Mouse (Mus musculus) kidney, adult 9 months (tissue): Measurements from ENCODE around the gene Clec16a.

Experiments
- DNase-seq: peaks from one replicate; pipeline ENCODE4 v3.0.0; 2022

The Clec16a gene

DNA sequence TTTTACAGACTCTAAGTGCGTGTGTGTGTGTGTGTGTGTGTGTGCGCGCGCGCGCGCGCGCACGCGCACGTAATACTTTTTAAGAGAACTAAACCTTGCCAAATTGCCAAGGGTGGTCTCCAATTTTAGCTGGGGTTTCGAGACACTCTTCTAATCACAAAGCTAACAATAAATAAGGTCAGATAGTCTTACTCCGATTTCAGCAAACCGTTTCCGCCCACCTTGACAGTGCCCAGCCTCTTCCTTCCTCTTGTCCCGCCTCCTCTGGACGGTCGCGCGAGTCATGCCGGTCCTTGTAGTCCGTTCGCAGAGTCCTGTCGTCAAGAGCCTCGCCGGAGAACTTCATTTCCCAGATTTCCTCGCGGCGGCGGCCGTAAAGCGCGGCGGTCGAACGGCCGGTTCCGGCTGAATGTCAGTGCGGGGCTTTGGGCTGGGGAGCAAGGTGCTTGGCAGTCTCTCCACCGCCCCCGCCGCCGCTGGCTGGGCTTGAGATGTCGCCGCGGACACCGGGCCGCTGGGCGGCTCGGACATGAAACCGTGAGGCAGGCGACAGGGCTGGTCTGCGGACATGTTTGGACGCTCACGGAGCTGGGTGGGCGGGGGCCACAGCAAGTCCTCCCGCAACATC is at the start of gene Clec16a:
Gene Clec16a, plus strand, starts transcription at position 345 of the 628 bp plus-strand sequence.
- DNase-seq, result peak; percentile 98

DNA sequence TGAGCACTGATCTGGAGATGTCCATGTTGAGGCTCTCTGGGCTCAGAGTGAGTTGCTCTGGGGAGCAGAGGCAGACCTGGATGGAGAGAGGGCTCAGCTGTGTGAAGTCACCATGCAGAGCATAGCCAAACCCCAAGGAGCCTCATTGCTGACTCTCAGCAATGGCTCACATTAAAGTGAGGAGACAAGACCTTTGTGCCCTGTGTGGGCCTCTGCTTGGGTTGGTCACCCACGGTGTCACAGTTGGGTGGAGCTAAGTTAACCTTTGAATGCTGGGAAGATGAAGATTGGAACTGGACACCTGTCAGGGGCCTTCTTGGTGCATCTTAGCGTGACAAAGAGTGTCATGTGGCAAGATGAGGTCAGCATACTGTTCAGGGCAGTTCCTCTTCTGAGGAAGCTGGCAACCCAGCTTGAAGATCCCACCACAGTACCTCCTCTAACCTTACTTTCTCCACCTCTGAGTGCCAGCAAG is 49.3 kb upstream of the Clec16a start:
- peak; percentile 90 for DNase-seq

DNA sequence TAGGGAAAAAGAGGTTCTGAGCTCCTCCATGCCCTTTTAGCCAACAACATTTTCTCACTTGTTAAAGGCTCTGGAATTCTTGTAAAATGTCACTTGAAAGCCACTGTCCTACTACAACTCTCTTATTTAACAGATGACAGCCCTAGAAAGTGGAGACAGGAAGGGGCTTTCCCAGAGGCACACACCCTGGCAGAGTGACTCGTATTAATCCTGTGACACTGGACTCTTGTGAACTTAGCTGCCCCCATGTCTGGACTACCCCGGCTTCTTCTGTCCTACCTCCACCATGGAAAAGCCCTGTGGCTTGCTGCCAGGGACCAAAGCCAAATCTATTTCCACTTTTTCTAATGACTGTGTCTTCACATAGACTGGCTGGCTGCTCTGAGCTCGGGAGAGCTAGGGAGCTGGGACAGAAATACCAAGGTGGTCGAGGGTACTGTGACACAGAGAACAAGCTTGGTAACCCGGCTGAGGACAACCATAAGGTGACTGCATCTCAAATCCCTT is 47.0 kb upstream of the Clec16a start:
- peak; percentile 79 for DNase-seq

DNA sequence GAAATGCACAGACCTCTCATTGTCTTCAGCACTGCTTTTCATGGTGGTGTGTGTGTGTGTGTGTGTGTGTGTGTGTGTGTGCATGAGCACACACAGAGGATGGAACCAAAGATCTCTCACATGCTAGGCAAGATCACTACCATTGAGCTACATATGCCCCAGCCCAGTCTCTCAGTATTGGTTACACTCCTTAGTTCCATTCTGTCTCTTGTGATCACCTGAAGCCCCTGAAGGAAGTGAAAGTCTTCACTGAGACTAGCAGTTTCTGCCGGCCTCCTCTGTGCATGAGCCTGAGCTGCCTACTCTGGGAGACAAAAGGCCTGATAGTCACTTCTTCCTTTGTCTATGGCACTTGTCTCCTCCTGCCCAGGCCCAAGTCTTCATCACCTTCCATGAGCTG is 46.0 kb upstream of the Clec16a start:
- no peak for DNase-seq

DNA sequence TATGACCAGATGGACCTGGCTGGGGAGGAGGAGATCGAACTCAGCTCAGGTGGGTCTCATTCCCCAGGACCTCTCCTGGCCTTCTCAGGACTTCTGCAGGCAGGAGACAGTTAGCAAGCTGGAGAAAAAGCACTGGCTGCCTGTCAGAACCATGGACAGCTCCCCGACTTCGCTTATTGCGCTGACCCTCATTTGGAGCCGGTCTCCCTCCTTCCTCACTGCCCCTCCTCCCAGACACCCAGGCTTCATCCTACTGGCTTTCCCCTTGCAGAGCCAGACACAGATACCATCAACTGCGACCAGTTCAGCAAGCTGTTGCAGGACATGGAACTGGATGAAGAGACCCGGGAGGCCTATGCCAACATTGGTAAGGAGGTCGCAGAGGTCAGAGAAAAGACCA is 43.3 kb upstream of the Clec16a start:
- DNase-seq, result no peak

DNA sequence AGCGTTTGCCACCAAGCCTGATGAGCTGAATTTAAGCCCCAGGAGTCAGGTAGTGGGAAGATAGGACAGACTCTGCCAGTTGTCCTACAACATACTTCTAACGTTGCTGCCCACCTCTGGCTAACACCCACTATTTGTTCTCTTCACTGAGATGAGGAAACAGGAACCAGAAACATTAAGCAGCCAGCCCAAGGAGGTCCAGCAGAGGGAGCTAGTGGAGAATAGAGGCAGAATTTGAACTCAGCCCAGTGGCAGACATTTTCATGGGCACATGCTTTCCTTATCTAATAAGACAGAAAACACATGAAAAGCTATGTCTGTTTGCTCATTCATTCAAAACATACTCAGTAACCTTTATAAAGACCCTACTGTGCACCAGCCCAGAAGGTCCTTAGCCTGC is 42.1 kb upstream of the Clec16a start:
- DNase-seq, result no peak

DNA sequence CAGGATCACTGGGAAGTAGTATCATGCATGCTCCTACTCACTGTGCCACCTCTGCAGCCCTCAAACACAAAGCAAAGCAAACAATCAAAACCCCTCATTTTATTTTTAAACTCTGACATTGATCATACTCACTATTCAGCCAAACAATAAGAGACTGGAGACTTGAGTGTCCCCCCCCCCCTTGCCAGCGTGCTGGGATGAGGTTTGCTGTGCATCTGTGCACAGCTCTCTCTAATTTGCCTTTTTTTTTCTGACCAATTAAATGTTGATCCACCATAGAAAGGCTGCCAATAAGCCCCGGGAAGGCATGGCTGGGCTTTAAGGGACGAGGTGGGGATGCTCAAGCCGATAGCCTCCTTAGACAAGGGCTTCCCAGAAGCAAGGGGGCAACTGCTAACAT is 37.7 kb upstream of the Clec16a start:
- DNase-seq, result no peak

DNA sequence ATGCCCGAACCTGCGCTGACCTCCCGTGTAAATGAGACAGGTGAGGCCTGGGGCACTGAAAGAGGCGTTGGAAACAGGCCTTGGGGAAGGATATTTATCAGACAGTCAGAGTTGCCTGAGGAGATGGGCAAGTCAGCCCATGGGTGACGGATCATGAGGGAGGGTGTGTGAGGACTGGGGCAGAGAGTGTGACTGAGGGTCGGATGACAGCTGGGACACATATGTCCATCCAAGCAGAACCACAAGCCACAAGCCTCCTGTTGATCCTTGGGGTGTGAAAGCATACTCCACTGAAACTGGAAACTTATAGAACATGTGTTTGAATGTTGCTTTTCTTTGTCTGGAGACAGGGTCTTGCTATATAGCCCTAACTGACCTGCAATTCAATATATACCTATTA is 36.4 kb upstream of the Clec16a start:
- no peak for DNase-seq

DNA sequence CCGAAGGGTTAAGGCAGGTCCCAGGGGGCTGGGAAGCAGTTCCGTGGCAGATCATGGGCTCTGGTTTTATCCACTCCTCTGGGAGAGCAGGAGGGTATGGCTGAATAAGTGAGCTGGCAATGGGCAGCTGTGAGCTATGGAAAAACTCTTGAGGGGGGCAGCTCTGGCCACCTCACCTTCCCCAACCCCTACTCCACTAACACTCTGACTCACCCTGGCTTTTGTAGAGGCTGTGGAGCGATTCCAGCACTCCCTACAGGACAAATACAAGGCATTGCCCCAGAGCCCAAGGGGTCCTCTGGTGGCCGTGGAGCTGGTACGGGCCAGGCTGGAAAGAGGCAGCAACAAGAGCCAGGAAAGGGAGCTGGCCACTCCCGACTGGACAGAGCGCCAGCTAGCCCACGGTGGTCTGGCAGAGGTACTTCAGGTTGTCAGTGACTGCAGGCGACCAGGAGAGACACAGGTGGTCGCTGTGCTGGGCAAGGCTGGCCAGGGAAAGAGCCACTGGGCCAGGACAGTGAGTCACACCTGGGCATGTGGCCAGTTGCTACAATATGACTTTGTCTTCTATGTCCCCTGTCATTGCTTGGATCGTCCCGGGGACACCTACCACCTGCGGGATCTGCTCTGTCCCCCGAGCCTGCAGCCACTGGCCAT is 34.5 kb upstream of the Clec16a start:
- no peak for DNase-seq

DNA sequence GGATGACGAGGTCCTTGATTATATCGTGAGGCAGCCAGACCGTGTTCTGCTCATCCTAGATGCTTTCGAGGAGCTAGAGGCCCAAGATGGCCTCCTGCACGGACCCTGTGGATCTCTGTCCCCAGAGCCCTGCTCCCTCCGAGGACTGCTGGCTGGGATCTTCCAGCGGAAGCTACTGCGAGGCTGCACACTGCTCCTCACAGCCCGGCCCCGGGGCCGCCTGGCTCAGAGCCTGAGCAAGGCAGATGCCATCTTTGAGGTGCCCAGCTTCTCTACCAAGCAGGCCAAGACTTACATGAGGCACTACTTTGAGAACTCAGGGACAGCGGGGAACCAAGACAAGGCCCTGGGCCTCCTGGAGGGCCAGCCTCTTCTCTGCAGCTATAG is 34.0 kb upstream of the Clec16a start:
- DNase-seq, result no peak

DNA sequence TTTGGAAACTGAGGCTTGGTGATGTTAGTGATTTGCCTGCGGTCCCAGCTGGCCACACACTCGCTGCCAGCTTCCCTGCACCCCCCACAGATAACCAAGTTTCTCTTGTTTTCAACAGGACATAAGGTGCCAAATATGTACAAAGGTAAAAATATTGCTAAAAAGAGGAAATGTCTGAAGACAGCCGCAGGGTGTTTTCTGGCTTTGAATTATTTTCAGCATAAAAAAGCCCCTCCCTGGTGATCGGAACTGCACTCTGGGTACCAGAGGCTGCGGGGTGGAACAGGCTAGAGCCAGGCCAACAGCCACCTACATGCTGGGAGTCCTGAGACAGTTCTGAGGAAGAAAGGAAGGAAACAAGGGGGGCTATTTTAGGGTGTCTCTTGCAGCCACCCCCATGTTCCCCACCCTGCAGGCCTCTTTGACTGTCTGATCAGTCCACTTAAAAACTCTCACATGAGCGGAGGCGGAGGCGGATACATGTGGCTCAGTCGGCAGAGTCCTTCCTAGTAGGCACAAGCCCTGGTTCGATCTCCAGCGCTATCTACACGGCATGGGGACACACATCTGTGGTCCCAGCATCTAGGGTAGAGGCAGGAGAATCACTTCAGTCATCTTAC is 29.1 kb upstream of the Clec16a start:
- no peak for DNase-seq

DNA sequence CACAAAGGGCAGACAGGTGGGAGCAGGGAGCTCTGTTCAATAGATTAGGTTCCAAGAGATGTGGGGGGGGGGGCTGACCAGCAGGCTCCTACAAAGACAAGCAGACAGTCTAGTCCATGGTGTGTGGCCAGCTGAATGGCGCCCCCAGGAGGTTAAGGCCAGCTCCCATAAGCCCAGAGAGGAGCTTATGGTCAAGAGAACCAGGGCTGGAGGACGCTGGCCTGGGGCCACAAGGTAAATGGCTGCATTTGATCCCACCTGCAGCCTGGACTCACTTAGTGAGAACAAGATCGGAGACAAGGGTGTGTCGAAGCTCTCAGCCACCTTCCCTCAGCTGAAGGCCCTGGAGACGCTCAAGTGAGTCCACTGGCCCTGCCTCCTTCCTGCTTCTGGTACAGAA is 27.1 kb upstream of the Clec16a start:
- DNase-seq, result peak; percentile 43

DNA sequence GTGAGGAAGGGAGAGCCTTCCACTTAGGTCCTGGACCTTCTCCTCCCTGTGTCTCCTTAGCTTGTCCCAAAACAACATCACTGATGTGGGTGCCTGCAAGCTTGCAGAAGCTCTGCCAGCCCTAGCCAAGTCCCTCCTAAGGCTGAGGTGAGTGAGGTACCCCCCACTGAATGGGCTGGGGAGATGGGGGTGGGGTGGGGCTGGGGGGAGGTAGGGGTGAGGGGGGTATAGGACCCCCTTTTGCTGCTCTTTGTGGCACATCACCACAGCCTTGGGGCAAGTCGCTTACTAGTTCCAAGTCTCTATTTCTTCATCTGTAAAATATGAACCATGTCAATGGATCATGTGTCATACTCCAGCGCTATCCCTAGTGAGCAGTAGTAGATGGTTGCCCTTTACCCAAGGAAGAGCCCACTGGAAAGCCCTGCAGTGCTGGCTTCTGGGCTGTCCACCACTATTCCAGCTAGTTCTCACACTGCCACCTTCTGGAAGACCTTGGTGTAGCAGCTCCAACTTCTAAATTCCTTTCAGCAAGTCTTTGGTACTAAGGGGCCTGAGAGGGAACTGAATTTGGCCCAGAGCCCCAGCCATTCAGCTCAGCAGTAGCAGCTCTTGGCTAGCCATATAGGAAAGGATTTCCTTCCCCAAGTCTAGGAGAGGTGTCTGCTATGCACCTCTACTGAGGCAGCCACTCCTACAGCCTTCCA is 24.1 kb upstream of the Clec16a start:
- DNase-seq, result peak; percentile 86

DNA sequence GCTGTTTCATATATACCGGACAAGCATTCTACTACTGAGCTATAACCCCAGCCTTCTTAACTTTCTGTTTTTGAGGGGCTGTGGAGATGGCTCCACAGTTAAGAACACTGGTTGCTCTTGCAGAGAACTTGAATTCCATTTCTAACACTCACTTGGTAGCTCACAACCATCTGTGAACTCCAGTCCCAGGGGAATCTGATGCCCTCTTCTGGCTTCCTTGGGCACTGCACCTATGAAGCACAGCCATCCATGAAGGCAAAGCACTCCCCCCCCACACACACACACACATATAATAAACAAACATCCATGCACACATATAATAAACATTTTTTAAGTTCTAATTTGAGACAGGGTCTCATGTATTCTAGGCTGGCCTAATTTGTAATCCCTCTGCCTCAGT is 22.3 kb upstream of the Clec16a start:
- DNase-seq, result peak; percentile 85

DNA sequence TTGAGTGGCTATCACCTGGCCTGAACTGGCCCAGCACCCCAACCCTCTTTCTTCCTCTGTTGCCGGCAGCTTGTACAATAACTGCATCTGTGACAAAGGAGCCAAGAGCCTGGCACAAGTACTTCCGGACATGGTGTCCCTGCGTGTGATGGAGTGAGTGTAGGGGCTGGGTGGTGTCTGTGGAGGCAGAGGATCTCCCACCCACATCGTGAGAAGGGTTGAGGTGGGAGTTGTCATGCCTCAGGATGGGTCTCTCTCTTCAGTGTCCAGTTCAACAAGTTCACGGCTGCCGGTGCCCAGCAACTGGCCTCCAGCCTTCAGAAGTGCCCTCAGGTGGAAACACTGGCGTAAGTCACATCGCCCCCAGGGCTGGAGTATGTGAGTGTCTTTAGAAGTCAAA is 21.5 kb upstream of the Clec16a start:
- no peak for DNase-seq

DNA sequence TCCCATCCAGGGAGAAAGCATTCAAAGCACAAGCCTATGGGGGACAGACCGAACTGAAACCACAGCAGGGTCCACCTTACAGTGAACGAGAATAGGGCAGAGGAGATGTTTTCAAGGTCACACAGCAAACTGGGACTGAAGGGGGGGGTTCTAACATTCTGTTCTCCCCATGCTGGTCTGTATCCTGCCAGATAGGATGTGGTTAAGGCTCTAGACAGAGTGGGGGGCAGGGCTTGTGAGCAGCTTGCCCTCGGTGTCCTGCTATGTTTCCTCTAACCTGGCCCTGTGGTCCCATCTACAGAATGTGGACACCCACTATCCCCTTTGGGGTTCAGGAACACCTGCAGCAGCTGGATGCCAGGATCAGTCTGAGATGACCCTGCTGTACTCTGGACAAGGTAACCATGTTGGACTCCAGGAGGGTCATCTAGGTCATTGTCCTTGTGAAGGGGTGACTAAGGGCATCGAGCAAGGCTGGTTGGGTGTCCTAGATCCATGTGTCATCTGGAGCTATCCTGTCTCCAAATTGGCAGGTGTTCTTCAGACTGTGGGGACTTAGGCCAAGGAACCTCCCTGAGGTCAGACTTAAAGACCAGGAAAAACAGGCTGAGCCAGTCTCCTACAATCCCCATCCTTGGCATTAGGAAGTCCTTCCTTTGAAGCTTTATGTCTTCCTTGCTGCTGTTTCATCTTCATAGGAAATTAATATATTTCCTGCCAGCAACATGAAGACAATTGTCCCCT is 20.1 kb upstream of the Clec16a start:
- DNase-seq, result no peak

DNA sequence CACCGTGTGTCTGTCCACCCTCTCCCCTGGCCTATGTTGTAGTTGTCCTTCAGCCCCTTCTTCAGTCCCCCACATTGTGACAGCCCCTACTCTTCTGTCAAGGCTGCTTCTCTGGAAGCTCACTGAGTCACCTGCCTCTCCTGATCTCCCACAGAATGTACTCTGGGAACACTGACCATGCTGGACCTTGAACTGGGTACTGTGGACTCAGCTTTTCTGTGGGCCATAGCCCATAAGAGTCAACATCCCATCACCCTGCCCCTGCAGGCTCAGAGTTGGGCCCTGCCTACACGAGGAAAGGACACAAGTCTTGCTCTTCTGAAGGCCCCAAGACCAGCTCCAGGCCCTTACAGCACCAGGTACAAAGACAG is 19.5 kb upstream of the Clec16a start:
- DNase-seq, result no peak

DNA sequence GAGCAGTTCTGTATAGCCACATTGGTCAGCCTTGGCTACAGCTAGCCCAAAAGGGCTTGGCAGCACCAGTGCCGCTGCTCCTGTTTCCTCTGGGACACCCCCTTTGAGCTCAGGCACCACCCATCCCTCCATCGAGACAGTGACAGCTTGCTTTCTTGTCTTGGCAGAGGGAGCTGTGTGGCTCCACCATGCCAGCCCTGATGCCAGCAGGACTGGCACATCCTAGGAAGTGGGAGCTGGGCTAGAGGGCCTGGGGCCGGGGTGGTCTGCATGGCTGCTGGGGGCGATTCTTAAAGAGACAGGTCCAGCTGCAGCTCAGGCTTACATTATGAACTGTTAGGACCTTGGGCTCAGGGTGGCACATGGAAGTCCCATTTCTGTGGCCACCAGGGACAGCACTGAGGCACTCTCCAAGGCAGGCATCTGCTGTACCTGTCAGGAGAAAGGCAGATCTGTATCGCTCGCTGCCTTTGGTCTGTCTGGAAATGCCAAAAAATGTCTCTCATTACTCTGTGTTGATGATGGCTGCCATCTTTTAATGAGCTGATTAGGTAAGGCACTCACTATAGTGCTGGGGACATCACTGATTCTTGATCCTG is 18.0 kb upstream of the Clec16a start:
- no peak for DNase-seq

DNA sequence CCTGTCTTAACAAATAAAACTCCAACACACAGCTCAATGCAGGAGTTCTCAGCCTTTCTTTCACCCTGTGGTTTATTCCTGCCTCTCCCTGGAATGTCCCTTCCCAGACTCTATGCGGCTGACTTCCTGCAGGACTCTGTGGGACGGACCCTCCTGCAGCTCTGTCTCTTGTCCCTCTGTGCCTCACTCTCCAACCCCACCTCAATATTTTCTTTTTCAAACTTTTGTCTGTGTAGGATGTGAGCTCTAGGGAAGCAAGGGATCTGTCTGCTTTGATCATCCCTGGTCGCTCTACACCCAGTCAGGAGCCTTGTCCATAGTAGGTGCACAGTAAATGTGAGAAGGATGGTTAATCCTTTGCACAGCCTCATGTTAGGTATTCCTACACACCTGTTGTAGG is 16.8 kb upstream of the Clec16a start:
- no peak for DNase-seq

DNA sequence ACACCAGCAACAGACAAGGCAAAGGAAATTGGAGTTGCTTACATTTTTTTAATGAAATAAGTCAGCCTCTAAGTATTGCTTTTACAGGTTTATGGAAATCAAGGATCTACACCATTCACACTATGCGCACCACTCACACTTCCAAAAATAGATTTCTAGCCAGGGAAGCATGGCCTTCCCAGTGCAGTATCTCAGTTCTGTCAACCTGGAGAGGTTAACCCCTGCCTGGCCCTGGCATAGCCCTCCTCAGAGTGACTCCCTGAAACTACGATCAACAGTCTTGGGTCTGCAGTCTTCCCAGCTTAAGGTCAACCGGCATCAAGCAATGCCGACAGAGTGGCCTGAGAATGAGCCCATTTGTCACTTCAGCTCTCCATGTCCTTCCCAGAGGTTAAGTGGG is 15.0 kb upstream of the Clec16a start:
- no peak for DNase-seq

DNA sequence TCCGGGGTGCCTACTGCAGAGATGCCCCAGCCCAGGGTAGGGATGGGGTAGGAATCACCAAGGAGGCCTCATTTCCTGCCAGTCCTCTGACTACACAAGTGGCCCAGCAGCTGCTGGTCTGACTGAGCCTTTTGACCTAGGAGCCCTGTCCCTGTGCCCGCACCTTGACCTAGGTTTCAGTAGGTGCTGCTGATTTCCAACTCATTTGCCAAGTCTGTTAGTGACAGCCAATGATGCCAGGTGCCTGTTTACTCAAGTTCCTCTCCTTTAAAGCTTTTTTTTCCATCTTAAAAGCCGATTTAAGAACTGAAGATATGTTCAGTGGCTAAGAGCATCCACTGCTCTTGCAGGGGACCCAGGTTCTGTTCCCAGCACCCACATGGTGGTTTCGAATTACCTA is 11.4 kb upstream of the Clec16a start:
- no peak for DNase-seq

DNA sequence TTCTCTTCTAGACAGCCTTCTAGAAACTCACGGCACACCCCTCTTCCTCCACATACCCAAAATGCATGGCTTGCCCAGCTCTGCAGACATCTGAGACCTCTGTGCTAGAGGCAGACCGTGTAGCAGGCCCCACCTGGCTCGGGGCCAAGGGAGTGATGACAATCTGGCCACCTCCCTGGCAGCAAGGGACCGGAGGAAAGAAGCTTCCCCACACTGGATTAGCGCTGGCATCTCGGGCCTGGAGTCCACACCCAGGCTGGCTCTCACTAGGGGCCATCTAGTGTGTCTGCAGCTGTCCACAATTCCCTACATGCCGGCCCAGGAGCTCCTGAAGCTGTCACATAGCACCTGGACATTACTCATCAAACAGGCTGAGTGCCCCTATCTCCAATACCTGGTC is 10.6 kb upstream of the Clec16a start:
- no peak for DNase-seq

DNA sequence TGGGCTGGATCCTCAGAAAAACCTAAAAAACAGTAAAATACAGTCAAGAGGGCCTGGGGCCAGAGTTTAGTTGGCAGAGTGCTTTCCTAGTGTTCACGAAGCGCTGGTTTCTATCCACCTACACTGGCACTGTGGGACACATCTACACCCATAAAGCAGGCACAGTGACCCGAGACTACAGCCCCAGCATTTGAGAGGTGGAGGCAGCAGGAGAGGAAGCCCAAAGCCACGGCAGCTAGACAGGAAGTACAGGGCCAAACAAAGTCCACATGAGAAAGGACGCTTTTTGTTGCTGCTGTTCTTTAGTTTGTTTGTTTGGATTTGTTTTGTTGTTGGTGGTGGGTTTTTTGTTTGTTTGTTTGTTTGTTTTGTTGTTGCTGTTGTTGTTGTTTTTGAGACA is 8.8 kb upstream of the Clec16a start:
- DNase-seq, result no peak
